Mouse (Mus musculus) embryonic fibroblast, embryonic 13.5 days (primary cell): ENCODE results near the gene Filip1. TPM values are rescaled to one million over a fixed set of nuclear protein-coding genes. Genes with fewer than 3 reads are reported as not detected.
"Not testable (repeated sequence)": the region's sequence is repeated elsewhere in the genome, so short reads cannot be mapped to it uniquely, and the experiment has no call there.

Experiments
- H3K27ac ChIP-seq: 2 replicates; pipeline ENCODE4 v1.5.1; 2012; ENCODE audit warnings: low read length, control low read depth, inconsistent platforms; ENCODE audit not compliant: insufficient read depth
- H3K4me1 ChIP-seq: 2 replicates; pipeline ENCODE4 v1.6.1; 2011; ENCODE audit warnings: low read length; ENCODE audit not compliant: control insufficient read depth, insufficient read depth
- H3K4me3 ChIP-seq: 2 replicates; pipeline ENCODE4 v1.5.1; 2011; ENCODE audit warnings: mild to moderate bottlenecking, control low read depth, low read length; ENCODE audit not compliant: insufficient read depth
- CTCF ChIP-seq: IDR thresholded peaks from 2 replicates; pipeline ENCODE4 v1.5.1; 2011; ENCODE audit warnings: mild to moderate bottlenecking, control low read depth, low read length, moderate library complexity, borderline replicate concordance; ENCODE audit not compliant: insufficient read depth
- POLR2A ChIP-seq: IDR thresholded peaks from 2 replicates; pipeline ENCODE4 v1.6.1; 2011; ENCODE audit warnings: low read depth, mild to moderate bottlenecking, control low read depth, low read length, moderate library complexity
- polyA plus RNA-seq: library from polyadenylated mRNA; stranded (reverse); fragments of >200 nt; gene quantifications from 2 replicates; pipeline ENCODE4 v1.2.4, GENCODE M21; 2011; ENCODE audit warnings: low read depth; ENCODE audit not compliant: missing spikeins, insufficient read length

Filip1 gene
- 0.23 and 0.52 TPM in 2 replicates for polyA plus RNA-seq

DNA sequence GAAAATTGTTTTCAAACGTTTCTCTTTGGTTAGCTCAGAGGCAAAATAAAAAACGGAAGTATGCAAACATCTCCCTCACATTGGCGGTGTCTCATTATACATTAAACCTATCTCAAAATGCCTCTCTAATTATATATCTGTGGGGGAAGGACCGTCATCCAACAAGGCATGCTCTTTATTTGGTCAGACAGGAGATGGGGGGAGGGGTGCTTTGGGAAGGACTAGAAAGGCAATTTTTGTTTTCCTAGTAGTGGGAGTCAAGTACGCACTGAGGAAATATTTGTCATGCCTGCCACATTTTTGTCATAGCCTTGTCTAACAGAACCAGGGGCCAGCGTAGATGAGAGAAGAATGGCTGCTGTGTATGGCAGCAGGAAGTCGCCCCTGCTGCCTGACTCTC is at the start of gene Filip1:
Gene Filip1, minus strand, starts transcription at position 101 of the 400 bp plus-strand sequence.
- H3K4me3 ChIP-seq = no peak within 1 kb of the TSS
- no peak for TF ChIP-seq POLR2A
- TF ChIP-seq CTCF = no peak
- 0 out of 2 replicates have a peak, but pooled peaks cover 2% of the 10 kb centered on the region for H3K4me1 ChIP-seq
- peak within 1 kb of the TSS; percentile 27; the same call in 1 of the 2 replicates for H3K27ac ChIP-seq

DNA sequence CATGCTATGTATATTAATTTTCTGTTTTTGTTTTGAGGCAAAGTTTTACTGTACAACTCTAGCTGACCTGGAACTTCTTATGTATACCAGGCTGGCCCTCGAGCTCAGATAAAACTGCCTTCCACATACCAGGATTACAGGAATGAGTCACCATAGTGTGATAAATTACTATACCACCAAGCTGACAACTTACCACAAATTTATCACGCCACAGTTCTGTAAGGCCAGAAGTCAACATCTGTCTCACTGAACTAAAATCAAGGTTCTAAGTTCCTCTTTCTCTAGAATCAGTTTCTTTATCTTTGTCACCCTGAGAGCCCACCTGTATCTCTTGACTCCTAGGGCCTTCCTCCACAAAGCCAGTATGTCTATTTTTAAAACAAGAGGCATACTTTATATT is 45.0 kb upstream of the Filip1 start:
- Histone ChIP-seq H3K27ac (no peak overlapping the region), H3K4me3 (no peak overlapping the region), H3K4me1 (no peaks in the 10 kb centered on the region)
- TF ChIP-seq POLR2A (no peak), CTCF (no peak)

- no peak for TF ChIP-seq POLR2A
Measured at GRCm38 (mm10) chr9:80052951-80053350, 40.3 kb upstream of the Filip1 start.

DNA sequence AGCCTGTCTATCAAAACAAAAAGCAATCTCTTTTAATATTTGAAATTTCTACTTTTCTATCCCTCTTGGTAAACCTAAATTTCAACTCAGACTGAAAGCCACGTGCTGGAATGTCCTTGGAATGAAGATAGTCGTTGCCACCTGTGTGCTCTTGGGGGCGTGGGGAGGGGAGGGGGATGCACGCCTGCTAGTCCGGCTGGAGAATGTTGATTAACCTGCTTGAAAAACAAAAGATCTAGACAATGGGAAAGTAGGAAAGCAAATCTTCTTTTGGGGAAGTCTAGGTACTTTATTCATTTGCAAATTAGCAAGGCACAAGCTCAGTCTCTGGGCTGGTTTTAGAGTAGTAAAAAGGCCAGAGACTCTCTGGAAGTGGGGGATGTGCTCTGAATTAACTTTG is 36.6 kb upstream of the Filip1 start:
- not testable (repeated sequence) for H3K27ac ChIP-seq, H3K4me1 ChIP-seq, H3K4me3 ChIP-seq

More at GRCm38 (mm10) chr9:80052951-80053350, 40.3 kb upstream of the Filip1 start:
- H3K4me1 ChIP-seq = no peaks in the 10 kb centered on the region
- no peak overlapping the region for H3K27ac ChIP-seq
- no peak overlapping the region for H3K4me3 ChIP-seq

- not testable (repeated sequence) for H3K4me1 ChIP-seq
Measured at GRCm38 (mm10) chr9:80044301-80044700, 31.6 kb upstream of the Filip1 start.

GRCm38 (mm10) chr9:80039296-80039815 is 26.7 kb upstream of the Filip1 start:
- no peak for TF ChIP-seq POLR2A
- TF ChIP-seq CTCF = no peak
- Histone ChIP-seq H3K4me3 (no peak overlapping the region), H3K27ac (no peak overlapping the region), H3K4me1 (no peaks in the 10 kb centered on the region)

More at GRCm38 (mm10) chr9:80044301-80044700, 31.6 kb upstream of the Filip1 start:
- not testable (repeated sequence) for H3K4me3 ChIP-seq, H3K27ac ChIP-seq

DNA sequence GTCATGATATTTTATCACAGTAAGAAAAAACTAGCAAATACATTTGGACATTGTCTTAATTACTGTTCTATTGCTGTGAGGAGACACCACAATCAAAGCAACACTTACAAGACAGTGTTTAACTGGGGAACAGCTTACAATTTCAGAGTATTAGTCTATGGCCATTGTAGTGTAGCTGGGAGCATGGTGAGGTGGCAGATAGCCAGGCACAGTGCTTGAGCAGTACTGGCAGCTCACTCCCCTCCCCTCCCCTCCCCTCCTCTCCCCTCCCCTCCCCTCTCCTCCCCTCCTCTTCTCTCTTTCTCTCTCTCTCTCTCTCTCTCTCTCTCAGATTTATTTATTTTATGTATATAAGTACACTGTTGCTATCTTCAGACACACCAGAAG is 25.3 kb upstream of the Filip1 start:
- Histone ChIP-seq H3K27ac (no peak overlapping the region), H3K4me1 (no peaks in the 10 kb centered on the region), H3K4me3 (no peak overlapping the region)
- TF ChIP-seq CTCF (no peak), POLR2A (no peak)

GRCm38 (mm10) chr9:80037262-80037996 is 24.8 kb upstream of the Filip1 start:
- no peak overlapping the region for H3K4me3 ChIP-seq
- H3K27ac ChIP-seq = no peak overlapping the region
- TF ChIP-seq CTCF = no peak
- no peak for TF ChIP-seq POLR2A
- no peaks in the 10 kb centered on the region for H3K4me1 ChIP-seq

DNA sequence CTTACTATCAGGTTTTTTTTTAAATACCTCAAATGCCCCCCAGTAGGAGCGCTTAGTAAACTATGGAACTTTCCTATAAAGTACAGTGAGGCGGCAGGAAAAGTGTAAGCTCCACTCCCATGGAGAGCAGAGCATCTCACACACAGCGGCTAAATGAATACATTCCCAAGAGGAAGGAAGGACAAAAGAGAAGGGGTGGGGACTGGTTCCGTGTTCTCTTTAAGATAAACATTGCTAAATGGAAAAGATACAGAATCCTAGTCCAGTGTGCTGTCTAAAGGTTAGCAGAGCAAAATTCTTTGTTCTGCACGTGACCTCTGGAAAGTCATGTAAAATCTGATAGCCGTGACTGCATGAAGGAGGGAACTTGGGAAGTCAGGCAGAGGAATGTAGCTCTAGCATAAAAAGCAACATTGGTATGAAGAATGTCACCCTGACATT is 13.9 kb upstream of the Filip1 start:
- Histone ChIP-seq H3K4me1 (no peaks in the 10 kb centered on the region), H3K4me3 (no peak overlapping the region), H3K27ac (no peak overlapping the region)
- TF ChIP-seq POLR2A = no peak
- no peak for TF ChIP-seq CTCF

DNA sequence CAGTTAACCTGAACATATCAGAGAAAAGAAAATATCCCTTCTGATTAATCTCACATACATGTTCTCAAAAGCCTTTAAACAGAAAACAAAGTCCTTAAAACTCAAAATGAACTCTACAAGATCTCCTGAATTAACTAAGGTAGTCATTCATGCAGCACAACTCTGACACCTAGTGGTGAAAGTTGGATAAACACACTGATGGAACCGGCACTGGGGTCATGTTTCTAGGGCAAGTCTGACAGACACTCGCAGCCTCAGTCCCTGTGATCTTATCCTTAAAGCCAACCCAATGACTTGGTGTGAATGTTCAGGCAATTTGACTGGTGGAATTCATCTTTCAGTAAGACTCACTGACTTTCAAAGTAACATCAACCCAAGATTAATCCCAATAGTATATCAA is 13.4 kb upstream of the Filip1 start:
- TF ChIP-seq CTCF (no peak), POLR2A (no peak)

DNA sequence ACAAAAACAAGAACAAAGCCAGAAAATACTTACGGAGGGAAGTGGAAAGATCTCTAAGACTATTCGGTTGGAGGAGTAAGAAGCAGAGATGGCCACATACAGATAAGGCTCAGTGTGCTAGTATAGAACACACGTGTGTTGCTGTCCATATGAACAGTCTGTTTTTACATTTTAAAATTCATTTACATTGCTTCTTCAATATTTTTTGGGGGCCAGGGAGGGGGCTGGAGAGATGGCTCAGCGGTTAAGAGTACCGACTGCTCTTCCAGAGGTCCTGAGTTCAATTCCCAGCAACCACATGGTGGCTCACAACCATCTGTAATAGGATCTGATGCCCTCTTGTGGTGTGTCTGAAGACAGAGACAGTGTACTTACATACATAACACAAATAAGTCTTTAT is 12.7 kb upstream of the Filip1 start:
- H3K4me3 ChIP-seq, H3K27ac ChIP-seq, H3K4me1 ChIP-seq: not testable (repeated sequence)

More for the DNA sequence above, 13.4 kb upstream of the Filip1 start:
- Histone ChIP-seq H3K4me1 (peaks cover 2% of the 10 kb centered on the region; the same call in 1 of the 2 replicates), H3K27ac (no peak overlapping the region), H3K4me3 (no peak overlapping the region)
